Mouse (Mus musculus): Measurements from ENCODE around the gene Dennd5a. TPM values are rescaled to one million over a fixed set of nuclear protein-coding genes. Genes with fewer than 3 reads are reported as not detected.

Dennd5a gene
- total and polyA plus RNA-seq, 3 experiments: 33.1 to 78.8 (median 64.4) TPM

DNA sequence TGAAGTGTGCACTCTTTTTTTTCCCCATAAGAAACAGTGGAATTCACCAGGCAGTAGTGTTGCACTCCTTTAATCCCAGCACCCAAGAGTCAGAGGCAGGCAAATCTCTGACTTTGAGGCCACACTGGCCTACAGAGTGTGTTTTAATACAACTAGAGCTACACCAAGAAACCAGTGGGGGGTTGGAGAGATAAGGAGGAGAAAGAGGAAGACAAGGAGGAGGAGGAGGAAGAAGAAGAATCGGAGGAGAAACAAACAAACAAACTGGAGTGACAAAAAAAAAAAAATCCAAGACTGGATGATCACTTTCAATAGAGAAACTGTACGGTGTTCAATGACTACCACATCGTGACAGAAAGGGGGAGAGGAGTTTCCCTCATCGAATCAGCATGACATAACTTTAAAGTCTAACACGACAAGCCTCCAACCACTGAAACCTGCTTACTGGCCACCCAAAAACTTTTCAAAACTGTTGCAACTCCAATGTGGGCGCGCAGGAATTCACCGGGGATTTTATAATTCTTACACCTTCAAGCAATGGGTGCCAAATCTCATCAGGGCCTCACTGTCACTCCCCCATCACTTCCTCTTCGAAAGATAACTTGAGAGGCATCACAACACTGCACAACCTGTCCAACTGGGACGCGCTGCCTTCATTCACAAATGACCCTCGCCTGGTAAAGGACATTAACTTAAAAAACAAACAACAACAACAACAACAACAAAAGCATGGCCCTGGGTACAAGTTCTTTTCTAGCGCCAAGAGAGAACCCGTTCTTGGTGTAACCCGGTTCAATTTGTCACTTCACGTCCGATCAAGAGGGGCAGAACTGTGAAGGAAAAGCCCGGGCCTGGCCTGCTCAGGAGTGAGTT, 1.2 kb downstream of the Dennd5a start (continued):
- TF ChIP-seq ETS1 (IDR thresholded peaks at IDR 0.05; ENCODE audit: low read depth, low read length): peak; percentile 49; the same call in 1 of the 2 replicates
- no peak for TF ChIP-seq ZMIZ1 (IDR thresholded peaks at IDR 0.05; ENCODE audit: low read depth, low read length)
- TF ChIP-seq RCOR1 (IDR thresholded peaks at IDR 0.05; ENCODE audit: low read depth, low read length): peak; percentile 32
- TF ChIP-seq MAZ (IDR thresholded peaks at IDR 0.05; ENCODE audit: low read depth, low read length): no peak

DNA sequence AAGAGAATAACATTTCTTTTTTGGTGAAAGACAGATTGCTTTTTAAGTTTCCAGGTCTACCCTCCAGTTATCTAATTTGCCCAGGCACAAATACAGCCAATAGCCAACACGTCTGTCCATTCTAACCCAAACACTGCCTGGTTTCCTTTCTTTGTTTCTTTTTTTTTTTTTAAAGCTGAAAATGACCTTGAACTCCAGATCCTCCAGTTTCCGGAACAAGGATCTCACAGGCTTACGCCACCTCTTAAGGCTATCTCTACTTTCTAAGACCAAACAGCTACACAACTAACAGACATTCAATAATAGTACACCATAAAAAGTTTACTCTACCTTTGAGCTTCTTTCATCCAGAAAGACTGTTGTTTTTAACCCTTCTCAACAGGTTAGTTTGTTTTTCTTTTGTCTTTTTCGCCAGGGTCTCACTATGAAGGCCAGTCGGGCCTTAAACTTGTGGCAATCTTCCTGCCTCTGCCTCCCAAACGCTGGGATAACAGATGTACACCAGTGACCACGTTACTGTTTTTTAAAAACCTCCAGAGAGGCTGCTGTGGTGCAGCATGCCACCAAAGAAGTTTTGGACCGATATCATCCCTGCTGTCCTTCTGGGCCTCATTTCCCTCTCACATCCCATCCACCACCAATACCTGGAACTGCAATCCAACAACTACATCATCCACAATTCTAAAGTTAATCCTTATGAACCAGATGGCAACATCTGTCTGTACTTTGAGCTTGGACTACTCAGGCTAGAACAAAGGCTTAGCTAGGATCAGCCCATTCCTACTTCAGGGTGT, 2.1 kb downstream of the Dennd5a start:
- TF ChIP-seq MAFK (IDR thresholded peaks at IDR 0.05; ENCODE audit: borderline replicate concordance, low read depth, low read length): no peak
- TF ChIP-seq MEF2A (IDR thresholded peaks at IDR 0.05; ENCODE audit: extremely low read depth, insufficient replicate concordance, low read depth, low read length, poor library complexity, severe bottlenecking): no peak
- TF ChIP-seq HCFC1 (IDR thresholded peaks at IDR 0.05; ENCODE audit: low read depth, low read length): no peak
- no peak for TF ChIP-seq ZC3H11A (IDR thresholded peaks at IDR 0.05; ENCODE audit: low read depth, low read length)
- no peak for TF ChIP-seq TBP (IDR thresholded peaks at IDR 0.05; ENCODE audit: low read depth, low read length)
- Histone ChIP-seq H3K4me1 (ENCODE audit: control insufficient read depth in 1 of 2, insufficient read depth in 2 of 2, low read length in 2 of 2) (peaks cover 9 to 18% of the 10 kb centered on the region in 2 experiments), H3K79me2 (ENCODE audit: control insufficient read depth, insufficient read depth, low read length, poor library complexity) (peaks cover 52% of the 10 kb centered on the region), H3K27me3 (ENCODE audit: control insufficient read depth in 1 of 2, insufficient read depth in 2 of 2, low read length in 2 of 2) (no peaks in the 10 kb centered on the region), H3K9ac (ENCODE audit: control insufficient read depth, low read depth, low read length, poor library complexity, severe bottlenecking) (peak overlapping the region; percentile 20), H3K9me3 (replicated peaks; ENCODE audit: insufficient read depth, low read length) (no peaks in the 10 kb centered on the region), H3K4me3 (ENCODE audit: control insufficient read depth in 1 of 2, insufficient read depth in 1 of 2, low read depth in 2 of 2, low read length in 2 of 2) (peak overlapping the region; percentile 76 to 77; a peak in 2 of 4 replicates), H3K27ac (ENCODE audit: control insufficient read depth, low read depth, low read length) (peak overlapping the region; percentile 94; the same call in 1 of the 2 replicates), H3K36me3 (ENCODE audit: control insufficient read depth in 1 of 2, insufficient read depth in 2 of 2, low read length in 2 of 2) (peaks cover 0 to 26% of the 10 kb centered on the region in 2 experiments; a peak in 2 of 4 replicates)
- DNase-seq (ENCODE audit: low read depth, low spot score): no peak

DNA sequence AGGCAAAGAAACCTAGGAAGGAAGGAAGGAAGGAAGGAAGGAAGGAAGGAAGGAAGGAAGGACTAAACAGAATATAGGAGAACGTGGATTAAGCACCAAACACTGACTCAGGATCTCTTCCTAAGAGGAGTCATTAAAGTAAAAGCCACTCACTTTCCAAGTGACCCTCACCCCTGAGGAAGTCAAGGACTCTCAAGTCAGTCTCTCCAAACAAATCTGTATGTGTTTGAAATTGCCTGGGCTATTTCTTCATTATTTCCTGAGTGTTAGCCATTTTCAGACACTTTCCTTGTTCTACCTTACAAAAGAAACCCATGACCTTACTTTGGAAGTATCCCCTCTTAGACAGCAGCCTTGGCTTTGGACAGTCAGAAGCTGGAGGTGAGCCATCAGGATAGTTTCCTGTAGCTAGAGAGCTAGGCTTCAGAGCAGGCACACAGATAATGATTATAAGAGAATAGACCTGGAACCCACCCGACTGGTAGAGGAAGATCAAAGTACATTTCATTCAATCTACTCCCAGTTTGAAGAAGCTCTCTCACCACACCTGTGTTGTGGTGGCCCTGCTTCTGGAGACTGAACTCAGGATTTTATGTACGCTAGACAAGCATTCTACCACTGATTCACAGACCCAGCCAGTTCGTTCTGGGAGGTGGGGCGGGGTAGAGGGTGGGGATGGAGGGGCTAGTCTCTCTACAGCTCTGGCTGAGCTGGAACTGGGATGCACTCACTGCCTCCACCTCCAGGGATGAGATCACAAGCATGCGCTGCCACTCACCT, 5.5 kb downstream of the Dennd5a start:
- Histone ChIP-seq H3K9me3 (replicated peaks; ENCODE audit: insufficient read depth, low read length) (no peaks in the 10 kb centered on the region), H3K27me3 (ENCODE audit: control insufficient read depth in 1 of 2, insufficient read depth in 2 of 2, low read length in 2 of 2) (no peaks in the 10 kb centered on the region), H3K27ac (ENCODE audit: control insufficient read depth, low read depth, low read length) (no peak overlapping the region), H3K9ac (ENCODE audit: control insufficient read depth, low read depth, low read length, poor library complexity, severe bottlenecking) (no peak overlapping the region), H3K36me3 (ENCODE audit: control insufficient read depth in 1 of 2, insufficient read depth in 2 of 2, low read length in 2 of 2) (peaks cover 0 to 21% of the 10 kb centered on the region in 2 experiments; a peak in 2 of 4 replicates), H3K4me3 (ENCODE audit: control insufficient read depth in 1 of 2, insufficient read depth in 1 of 2, low read depth in 2 of 2, low read length in 2 of 2) (no peak overlapping the region), H3K79me2 (ENCODE audit: control insufficient read depth, insufficient read depth, low read length, poor library complexity) (peaks cover 67% of the 10 kb centered on the region), H3K4me1 (ENCODE audit: control insufficient read depth in 1 of 2, insufficient read depth in 2 of 2, low read length in 2 of 2) (peaks cover 6 to 12% of the 10 kb centered on the region in 2 experiments)
- TF ChIP-seq MYB (IDR thresholded peaks at IDR 0.05; ENCODE audit: low read depth, low read length) (no peak), POLR2AphosphoS2 (IDR thresholded peaks at IDR 0.05; ENCODE audit: low read length) (no peak)
- no peak for DNase-seq (ENCODE audit: low read depth, low spot score)
